In genomic region chr10:126498726-126499125, GRCm38 (mm10) we compare ENCODE assay signal across 25 mouse cellular contexts.
A peak's percentile ranks its signal among the peaks of the same experiment; 100 is the strongest.
DNase-seq lines count a peak whose midpoint lies in the region; ATAC-seq and TF ChIP-seq lines count a peak whose summit lies in the region.
"Had no signal": no experiment of that assay in that cellular context is flagged by ENCODE, and none has a peak within 500 bp of the region (broad histone marks: within the 10 kb centered on the region; RNA-seq: fewer than 3 reads in every experiment).

No protein-coding gene starts in this region.

- DNase-seq in liver, postnatal 0 days, result peak; percentile 15
- DNase-seq in spleen, adult 2 months (ENCODE audit: low read depth in 1 of 2, low spot score in 2 of 2), result peak; percentile 19 to 51
- no peak for DNase-seq in left cerebral cortex, adult 8-10 months (ENCODE audit: low spot score in 2 of 2)
- DNase-seq in forebrain, embryonic 14.5 days (ENCODE audit: low spot score), result no peak
- DNase-seq in urinary bladder, adult 2 months (ENCODE audit: low spot score), result no peak
- DNase-seq: adrenal gland, adult 2 months; cerebellum, adult 9-10 months; heart, postnatal 10 days; kidney, postnatal 36 days; left cerebral cortex, postnatal 4 days; thymus, adult 18-20 months; thymus, postnatal 36 days had no signal

- ATAC-seq in liver, postnatal 0 days, result peak; percentile 34; the same call in 1 of the 2 replicates
- no peak for ATAC-seq in liver, embryonic 12.5 days
- ATAC-seq in megakaryocyte progenitor cell, adult 5-6 weeks (replicated peaks; ENCODE audit: poor library complexity), result peak; percentile 12; the same call in 1 of the 2 replicates
- no peak for ATAC-seq in forebrain, embryonic 14.5 days
- ATAC-seq: hindbrain, postnatal 0 days; intestine, postnatal 0 days had no signal

- H3K36me3 ChIP-seq in liver, postnatal 0 days (replicated peaks; ENCODE audit: insufficient read depth, low read length), result no peaks in the 10 kb centered on the region
- H3K36me3 ChIP-seq in liver, embryonic 12.5 days, result no peaks in the 10 kb centered on the region
- H3K36me3 ChIP-seq in spleen, adult 2 months (ENCODE audit: control insufficient read depth, insufficient read depth, low read length), result no peaks in the 10 kb centered on the region
- no peaks in the 10 kb centered on the region for H3K36me3 ChIP-seq in forebrain, embryonic 14.5 days (ENCODE audit: control insufficient read depth, insufficient read depth, low read length)
- H3K36me3 ChIP-seq: heart, embryonic 12.5 days; kidney, embryonic 15.5 days; limb, embryonic 15.5 days; liver, embryonic 15.5 days; neural tube, embryonic 15.5 days had no signal

- H3K27ac ChIP-seq in liver, postnatal 0 days (ENCODE audit: low read depth), result no peak overlapping the region
- H3K27ac ChIP-seq in liver, embryonic 12.5 days, result no peak overlapping the region
- peak overlapping the region; percentile 3; the same call in 1 of the 2 replicates for H3K27ac ChIP-seq in bone marrow, adult 2 months (ENCODE audit: control insufficient read depth, insufficient read depth, low read depth, low read length, poor library complexity)
- peak overlapping the region; percentile 68 for H3K27ac ChIP-seq in spleen, adult 2 months (ENCODE audit: insufficient read depth, low read length)
- H3K27ac ChIP-seq in forebrain, embryonic 14.5 days (ENCODE audit: low read depth, low read length), result no peak overlapping the region
- H3K27ac ChIP-seq: hindbrain, postnatal 0 days; kidney, embryonic 15.5 days; left cerebral cortex, adult 2 months; limb, embryonic 15.5 days; liver, embryonic 15.5 days; macrophage; neural tube, embryonic 15.5 days had no signal

- H3K9me3 ChIP-seq in liver, postnatal 0 days (ENCODE audit: low read length), result no peaks in the 10 kb centered on the region
- H3K9me3 ChIP-seq in liver, embryonic 12.5 days (replicated peaks), result no peaks in the 10 kb centered on the region
- H3K9me3 ChIP-seq in forebrain, embryonic 14.5 days (replicated peaks; ENCODE audit: control insufficient read depth, low read length), result no peaks in the 10 kb centered on the region
- H3K9me3 ChIP-seq: heart, embryonic 12.5 days; kidney, embryonic 15.5 days; limb, embryonic 15.5 days; liver, embryonic 15.5 days; neural tube, embryonic 15.5 days had no signal

- no peaks in the 10 kb centered on the region for H3K27me3 ChIP-seq in liver, postnatal 0 days (ENCODE audit: insufficient read depth, low read length)
- no peaks in the 10 kb centered on the region for H3K27me3 ChIP-seq in liver, embryonic 12.5 days (replicated peaks)
- H3K27me3 ChIP-seq in spleen, adult 2 months (ENCODE audit: control insufficient read depth, insufficient read depth, low read length), result no peaks in the 10 kb centered on the region
- H3K27me3 ChIP-seq in forebrain, embryonic 14.5 days (replicated peaks; ENCODE audit: control insufficient read depth, insufficient read depth, low read length), result no peaks in the 10 kb centered on the region
- H3K27me3 ChIP-seq: heart, embryonic 12.5 days; kidney, embryonic 15.5 days; limb, embryonic 15.5 days; liver, embryonic 15.5 days; neural tube, embryonic 15.5 days had no signal

- TF ChIP-seq POLR2A in bone marrow, adult 2 months (IDR thresholded peaks at IDR 0.05; ENCODE audit: borderline replicate concordance, control insufficient read depth, low read depth, low read length), result no peak
- no peak for TF ChIP-seq POLR2A in spleen, adult 2 months (IDR thresholded peaks at IDR 0.05; ENCODE audit: low read depth, low read length)

- WGBS in liver, postnatal 0 days (ENCODE audit: insufficient replicate concordance), result 50% methylated on average over 6 of the region's 6 CpGs
- WGBS in liver, embryonic 12.5 days (ENCODE audit: insufficient replicate concordance), result 56% methylated on average over 6 of the region's 6 CpGs
- 49% methylated on average over 6 of the region's 6 CpGs for WGBS in bone marrow, adult 2 months
- 33% methylated on average over 6 of the region's 6 CpGs for WGBS in spleen, adult 2 months
- WGBS in forebrain, embryonic 14.5 days, result 86% methylated on average over 6 of the region's 6 CpGs

- no peak overlapping the region for H3K4me3 ChIP-seq in liver, postnatal 0 days (ENCODE audit: low read depth, low read length)
- no peak overlapping the region for H3K4me3 ChIP-seq in liver, embryonic 12.5 days
- no peak overlapping the region for H3K4me3 ChIP-seq in bone marrow, adult 2 months (replicated peaks; ENCODE audit: control insufficient read depth, low read depth, low read length)
- no peak overlapping the region for H3K4me3 ChIP-seq in spleen, adult 2 months (ENCODE audit: extremely low read depth, insufficient read depth, insufficient read length)
- H3K4me3 ChIP-seq in forebrain, embryonic 14.5 days (ENCODE audit: low read depth, low read length), result no peak overlapping the region
- H3K4me3 ChIP-seq: heart, embryonic 12.5 days; kidney, embryonic 15.5 days; left cerebral cortex, adult 2 months; limb, embryonic 15.5 days; liver, embryonic 15.5 days; neural tube, embryonic 15.5 days had no signal

- H3K4me2 ChIP-seq in liver, postnatal 0 days (ENCODE audit: low read depth, low read length), result no peak overlapping the region
- H3K4me2 ChIP-seq in liver, embryonic 12.5 days, result no peak overlapping the region
- H3K4me2 ChIP-seq in forebrain, embryonic 14.5 days (ENCODE audit: low read length), result no peak overlapping the region
- H3K4me2 ChIP-seq: heart, embryonic 12.5 days; kidney, embryonic 15.5 days; limb, embryonic 15.5 days; liver, embryonic 15.5 days; midbrain, embryonic 11.5 days; neural tube, embryonic 15.5 days had no signal

- no peak for TF ChIP-seq EP300 in liver, postnatal 0 days (IDR thresholded peaks at IDR 0.05; ENCODE audit: low read depth)

- no peak overlapping the region for H3K9ac ChIP-seq in liver, postnatal 0 days (replicated peaks)
- H3K9ac ChIP-seq in liver, embryonic 12.5 days, result no peak overlapping the region
- no peak overlapping the region for H3K9ac ChIP-seq in forebrain, embryonic 14.5 days (ENCODE audit: low read length)
- H3K9ac ChIP-seq: heart, embryonic 12.5 days; kidney, embryonic 15.5 days; limb, embryonic 15.5 days; liver, embryonic 15.5 days; neural tube, embryonic 15.5 days had no signal

- H3K4me1 ChIP-seq in liver, postnatal 0 days (ENCODE audit: insufficient read depth), result peaks cover 4% of the 10 kb centered on the region; the same call in 1 of the 2 replicates
- H3K4me1 ChIP-seq in liver, embryonic 12.5 days, result no peaks in the 10 kb centered on the region
- peaks cover 2% of the 10 kb centered on the region; the same call in 1 of the 2 replicates for H3K4me1 ChIP-seq in bone marrow, adult 2 months (ENCODE audit: control insufficient read depth, insufficient read depth, low read length)
- peaks cover 19% of the 10 kb centered on the region for H3K4me1 ChIP-seq in spleen, adult 2 months (ENCODE audit: control insufficient read depth, insufficient read depth, insufficient read length)
- H3K4me1 ChIP-seq in forebrain, embryonic 14.5 days (ENCODE audit: control insufficient read depth, insufficient read depth, low read length), result no peaks in the 10 kb centered on the region
- H3K4me1 ChIP-seq: heart, embryonic 12.5 days; kidney, embryonic 15.5 days; limb, embryonic 15.5 days; liver, embryonic 15.5 days; neural tube, embryonic 15.5 days had no signal

- TF ChIP-seq CTCF in liver, postnatal 0 days (IDR thresholded peaks at IDR 0.05; ENCODE audit: low read depth), result no peak
- no peak for TF ChIP-seq CTCF in bone marrow, adult 2 months (IDR thresholded peaks at IDR 0.05; ENCODE audit: control insufficient read depth, insufficient read depth, low read length)
- no peak for TF ChIP-seq CTCF in spleen, adult 2 months (IDR thresholded peaks at IDR 0.05; ENCODE audit: extremely low read depth, insufficient read depth, insufficient read length, insufficient replicate concordance)

Comparison
In these comparisons a context has a peak if more than half of its experiments do, and no peak if none do; other contexts are left out.
1. ATAC-seq: peak in liver, postnatal 0 days (single experiment) and megakaryocyte progenitor cell, adult 5-6 weeks (single experiment); none in liver, embryonic 12.5 days (single experiment) and forebrain, embryonic 14.5 days (single experiment).
2. DNase-seq: peak in liver, postnatal 0 days (single experiment) and spleen, adult 2 months (2 of 2); none in left cerebral cortex, adult 8-10 months (0 of 2), forebrain, embryonic 14.5 days (single experiment) and urinary bladder, adult 2 months (single experiment).
3. H3K27ac ChIP-seq: peak in bone marrow, adult 2 months (single experiment) and spleen, adult 2 months (single experiment); none in liver, postnatal 0 days (single experiment), liver, embryonic 12.5 days (single experiment) and forebrain, embryonic 14.5 days (single experiment).